ENCODE assay signal across 9 mouse cellular contexts in genomic region chr8:120619235-120620180, GRCm38 (mm10). TPM values are rescaled to one million over a fixed set of nuclear protein-coding genes. Genes with fewer than 3 reads are reported as not detected.
DNase-seq lines count a peak whose midpoint lies in the region; ATAC-seq and TF ChIP-seq lines count a peak whose summit lies in the region.
"Had no signal": no experiment of that assay in that cellular context is flagged by ENCODE, and none has a peak within 500 bp of the region (broad histone marks: within the 10 kb centered on the region; RNA-seq: fewer than 3 reads in every experiment).

No protein-coding gene starts in this region.

- DNase-seq in liver, adult 2 months (ENCODE audit: extremely low read depth, low read depth, low spot score), result peak; percentile 95
- DNase-seq in liver, result no peak
- peak; percentile 81 for DNase-seq in layer of hippocampus, adult 9-11 months
- no peak for DNase-seq in forebrain, postnatal 0 days
- no peak for DNase-seq in adrenal gland, postnatal 36 days

- no peaks in the 10 kb centered on the region for H3K9me3 ChIP-seq in embryonic facial prominence, embryonic 12.5 days
- no peaks in the 10 kb centered on the region for H3K9me3 ChIP-seq in forebrain, postnatal 0 days (ENCODE audit: low read length)

- no peak overlapping the region for H3K4me2 ChIP-seq in embryonic facial prominence, embryonic 12.5 days (replicated peaks)
- no peak overlapping the region for H3K4me2 ChIP-seq in forebrain, postnatal 0 days (ENCODE audit: low read depth)

- H3K4me1 ChIP-seq in liver, adult 2 months (ENCODE audit: control insufficient read depth, insufficient read depth, low read length), result peaks cover 28% of the 10 kb centered on the region
- peaks cover 28% of the 10 kb centered on the region for H3K4me1 ChIP-seq in embryonic facial prominence, embryonic 12.5 days
- H3K4me1 ChIP-seq in forebrain, postnatal 0 days (ENCODE audit: insufficient read depth), result 0 out of 2 replicates have a peak, but pooled peaks cover 4% of the 10 kb centered on the region

- 29% methylated on average over 11 of the region's 11 CpGs for WGBS in liver, adult 2 months
- WGBS in embryonic facial prominence, embryonic 12.5 days, result 72% methylated on average over 11 of the region's 11 CpGs
- WGBS in forebrain, postnatal 0 days, result 62% methylated on average over 11 of the region's 11 CpGs

- no peaks in the 10 kb centered on the region for H3K36me3 ChIP-seq in liver, adult 2 months (ENCODE audit: control insufficient read depth, insufficient read depth, low read length)
- no peaks in the 10 kb centered on the region for H3K36me3 ChIP-seq in embryonic facial prominence, embryonic 12.5 days
- no peaks in the 10 kb centered on the region for H3K36me3 ChIP-seq in forebrain, postnatal 0 days (ENCODE audit: insufficient read depth)

- H3K79me2 ChIP-seq in liver, adult 2 months (ENCODE audit: control insufficient read depth, insufficient read depth, low read length), result no peaks in the 10 kb centered on the region

- H3K9ac ChIP-seq in liver, adult 2 months (ENCODE audit: low read depth, low read length), result peak overlapping the region; percentile 45
- no peak overlapping the region for H3K9ac ChIP-seq in embryonic facial prominence, embryonic 12.5 days
- H3K9ac ChIP-seq in forebrain, postnatal 0 days, result no peak overlapping the region

- H3K27ac ChIP-seq in liver, adult 2 months (replicated peaks; ENCODE audit: insufficient read depth, low read depth, low read length), result peak overlapping the region; percentile 96
- H3K27ac ChIP-seq in embryonic facial prominence, embryonic 12.5 days, result 0 out of 2 replicates have a peak overlapping the region, but pooled peaks have one; percentile 32
- no peak overlapping the region for H3K27ac ChIP-seq in forebrain, postnatal 0 days (ENCODE audit: low read depth, low read length)
- H3K27ac ChIP-seq: kidney, postnatal 0 days had no signal

- H3K4me3 ChIP-seq in liver, adult 2 months (ENCODE audit: insufficient read depth, low read depth, low read length), result no peak overlapping the region
- no peak overlapping the region for H3K4me3 ChIP-seq in embryonic facial prominence, embryonic 12.5 days
- no peak overlapping the region for H3K4me3 ChIP-seq in forebrain, postnatal 0 days (ENCODE audit: low read depth, low read length)

- TF ChIP-seq CTCF in liver, adult 2 months (IDR thresholded peaks at IDR 0.05; ENCODE audit: low read depth, low read length), result no peak
- TF ChIP-seq CTCF in forebrain, postnatal 0 days (IDR thresholded peaks at IDR 0.05; ENCODE audit: low read depth), result no peak

- no peak for TF ChIP-seq POLR2A in liver, adult 2 months (IDR thresholded peaks at IDR 0.05; ENCODE audit: extremely low read depth, insufficient read depth, low read length)

- no peak for ATAC-seq in embryonic facial prominence, embryonic 12.5 days (ENCODE audit: insufficient number of reproducible peaks, insufficient read depth, low FRiP score, low TSS enrichment)
- peak; percentile 50 for ATAC-seq in megakaryocyte progenitor cell, adult 5-6 weeks (replicated peaks; ENCODE audit: poor library complexity)
- no peak for ATAC-seq in forebrain, postnatal 0 days
- no peak for ATAC-seq in erythroid progenitor cell, adult 5-6 weeks (replicated peaks; ENCODE audit: low FRiP score, poor library complexity, severe bottlenecking)

- H3K27me3 ChIP-seq in liver, adult 2 months (ENCODE audit: control insufficient read depth, insufficient read depth, low read length), result no peaks in the 10 kb centered on the region
- no peaks in the 10 kb centered on the region for H3K27me3 ChIP-seq in embryonic facial prominence, embryonic 12.5 days
- no peaks in the 10 kb centered on the region for H3K27me3 ChIP-seq in forebrain, postnatal 0 days (ENCODE audit: insufficient read depth, low read length)

RNA-seq across cellular contexts. Expression of gene 1190005I06Rik, which starts 27.9 kb away (rescaled TPM):
- 12.0 and 21.2 TPM in 2 replicates for total RNA-seq in liver, adult 2 months (2014; rRNA removed)
- polyA plus RNA-seq in liver, adult 2 months (2012; rRNA removed), result 11.9 and 15.3 TPM in 2 replicates
- polyA plus RNA-seq in embryonic facial prominence, embryonic 12.5 days (2016; fragmentation: Nextera tagmentation; extraction: Ambion mirVana), result 6.5 and 11.8 TPM in 2 replicates
- 0.78 and 1.1 TPM in 2 replicates for total RNA-seq in megakaryocyte progenitor cell, adult 5-6 weeks (2015)
- not detected in 2 replicates for total RNA-seq in megakaryocyte progenitor cell, adult 5-6 weeks (2017)
- 18.5 and 25.9 TPM in 2 replicates for total RNA-seq in forebrain, postnatal 0 days (2014; rRNA removed)
- polyA plus RNA-seq in forebrain, postnatal 0 days (2015; fragmentation: Nextera tagmentation; extraction: Ambion mirVana), result 21.7 and 22.7 TPM in 2 replicates
- not detected in 2 replicates for total RNA-seq in erythroid progenitor cell, adult 5-6 weeks (2015; ENCODE audit: low replicate concordance)
- total RNA-seq in erythroid progenitor cell, adult 5-6 weeks (2017; ENCODE audit: low replicate concordance), result not detected in 2 replicates
- 10 to 100 TPM; 16.7 to 19.7 TPM for total RNA-seq in adrenal gland, postnatal 36 days (2021)

RNA-seq across cellular contexts. Expression of gene Gins2, which starts 30.4 kb away (rescaled TPM):
- 0.37 and 2.3 TPM in 2 replicates for total RNA-seq in liver, adult 2 months (2014; rRNA removed)
- polyA plus RNA-seq in liver, adult 2 months (2012; rRNA removed), result 1.9 TPM in 2 replicates
- polyA plus RNA-seq in embryonic facial prominence, embryonic 12.5 days (2016; fragmentation: Nextera tagmentation; extraction: Ambion mirVana), result 109 and 115 TPM in 2 replicates
- 65.9 and 67.1 TPM in 2 replicates for total RNA-seq in megakaryocyte progenitor cell, adult 5-6 weeks (2015)
- 28.1 and 47.1 TPM in 2 replicates for total RNA-seq in megakaryocyte progenitor cell, adult 5-6 weeks (2017)
- total RNA-seq in forebrain, postnatal 0 days (2014; rRNA removed), result 2.6 and 5.3 TPM in 2 replicates
- polyA plus RNA-seq in forebrain, postnatal 0 days (2015; fragmentation: Nextera tagmentation; extraction: Ambion mirVana), result 9.6 and 10.7 TPM in 2 replicates
- 5.8 and 31.4 TPM in 2 replicates for total RNA-seq in erythroid progenitor cell, adult 5-6 weeks (2015; ENCODE audit: low replicate concordance)
- total RNA-seq in erythroid progenitor cell, adult 5-6 weeks (2017; ENCODE audit: low replicate concordance), result 11.9 and 21.3 TPM in 2 replicates
- total RNA-seq in adrenal gland, postnatal 36 days (2021), result 10 to 100 TPM in 1 of 2 experiments, 1 to 10 TPM in 1; 6.3 to 11.0 TPM

RNA-seq across cellular contexts. Expression of gene Gm27021, which starts 48.4 kb away (rescaled TPM):
- total RNA-seq in liver, adult 2 months (2014; rRNA removed), result 1.4 TPM in 1 of 2 replicates, not detected in the other
- polyA plus RNA-seq in liver, adult 2 months (2012; rRNA removed), result not detected in 2 replicates
- polyA plus RNA-seq in embryonic facial prominence, embryonic 12.5 days (2016; fragmentation: Nextera tagmentation; extraction: Ambion mirVana), result 3.2 and 8.2 TPM in 2 replicates
- total RNA-seq in megakaryocyte progenitor cell, adult 5-6 weeks (2015), result not detected in 2 replicates
- not detected in 2 replicates for total RNA-seq in megakaryocyte progenitor cell, adult 5-6 weeks (2017)
- 7.0 and 9.2 TPM in 2 replicates for total RNA-seq in forebrain, postnatal 0 days (2014; rRNA removed)
- polyA plus RNA-seq in forebrain, postnatal 0 days (2015; fragmentation: Nextera tagmentation; extraction: Ambion mirVana), result 12.4 and 14.8 TPM in 2 replicates
- total RNA-seq in erythroid progenitor cell, adult 5-6 weeks (2015; ENCODE audit: low replicate concordance), result not detected in 2 replicates
- total RNA-seq in erythroid progenitor cell, adult 5-6 weeks (2017; ENCODE audit: low replicate concordance), result not detected in 2 replicates
- under 1 TPM in 1 of 2 experiments, not detected in 1; 0.53 TPM for total RNA-seq in adrenal gland, postnatal 36 days (2021)

RNA-seq across cellular contexts. Expression of gene Cox4i1, which starts 48.5 kb away (rescaled TPM):
- total RNA-seq in liver, adult 2 months (2014; rRNA removed), result 706 and 858 TPM in 2 replicates
- 1,059 and 1,162 TPM in 2 replicates for polyA plus RNA-seq in liver, adult 2 months (2012; rRNA removed)
- 901 and 909 TPM in 2 replicates for polyA plus RNA-seq in embryonic facial prominence, embryonic 12.5 days (2016; fragmentation: Nextera tagmentation; extraction: Ambion mirVana)
- 731 and 787 TPM in 2 replicates for total RNA-seq in megakaryocyte progenitor cell, adult 5-6 weeks (2015)
- 392 and 475 TPM in 2 replicates for total RNA-seq in megakaryocyte progenitor cell, adult 5-6 weeks (2017)
- 436 and 703 TPM in 2 replicates for total RNA-seq in forebrain, postnatal 0 days (2014; rRNA removed)
- polyA plus RNA-seq in forebrain, postnatal 0 days (2015; fragmentation: Nextera tagmentation; extraction: Ambion mirVana), result 1,351 and 1,499 TPM in 2 replicates
- 389 and 392 TPM in 2 replicates for total RNA-seq in erythroid progenitor cell, adult 5-6 weeks (2015; ENCODE audit: low replicate concordance)
- 156 and 224 TPM in 2 replicates for total RNA-seq in erythroid progenitor cell, adult 5-6 weeks (2017; ENCODE audit: low replicate concordance)
- total RNA-seq in adrenal gland, postnatal 36 days (2021), result 1,000 to 10,000 TPM; 1,531 to 1,538 TPM

RNA-seq across cellular contexts. Expression of gene Emc8, which starts 48.9 kb away (rescaled TPM):
- total RNA-seq in liver, adult 2 months (2014; rRNA removed), result 6.7 and 11.9 TPM in 2 replicates
- 47.8 and 53.3 TPM in 2 replicates for polyA plus RNA-seq in liver, adult 2 months (2012; rRNA removed)
- polyA plus RNA-seq in embryonic facial prominence, embryonic 12.5 days (2016; fragmentation: Nextera tagmentation; extraction: Ambion mirVana), result 257 and 260 TPM in 2 replicates
- total RNA-seq in megakaryocyte progenitor cell, adult 5-6 weeks (2015), result 63.9 and 66.1 TPM in 2 replicates
- 56.3 and 61.1 TPM in 2 replicates for total RNA-seq in megakaryocyte progenitor cell, adult 5-6 weeks (2017)
- 29.1 and 43.7 TPM in 2 replicates for total RNA-seq in forebrain, postnatal 0 days (2014; rRNA removed)
- polyA plus RNA-seq in forebrain, postnatal 0 days (2015; fragmentation: Nextera tagmentation; extraction: Ambion mirVana), result 104 and 113 TPM in 2 replicates
- total RNA-seq in erythroid progenitor cell, adult 5-6 weeks (2015; ENCODE audit: low replicate concordance), result 34.4 and 49.0 TPM in 2 replicates
- total RNA-seq in erythroid progenitor cell, adult 5-6 weeks (2017; ENCODE audit: low replicate concordance), result 11.4 and 48.0 TPM in 2 replicates
- total RNA-seq in adrenal gland, postnatal 36 days (2021), result 100 to 1,000 TPM; 104 to 144 TPM

Comparison
In these comparisons a context has a peak if more than half of its experiments do, and no peak if none do; other contexts are left out.
1. DNase-seq: peak in liver, adult 2 months (single experiment) and layer of hippocampus, adult 9-11 months (single experiment); none in liver (single experiment), forebrain, postnatal 0 days (single experiment) and adrenal gland, postnatal 36 days (0 of 2).